Mouse (Mus musculus) ovary, postnatal 36 days (tissue): ENCODE measurements at regions not wholly inside any gene's neighbourhood (a gene's known extent, or its start where the extent isn't known, plus 50 kb on each side); places are given as distances from the start of the nearest gene placed in this dataset.

Source experiments
- DNase-seq: peaks from one replicate; pipeline ENCODE4 v3.0.0; 2022; ENCODE audit warnings: low spot score, mixed read lengths

- no peak for DNase-seq
Observed at GRCm38 (mm10) chr5:42364116-42364515, 296.4 kb downstream of the Gm16223 start.

- DNase-seq = no peak
Observed at GRCm38 (mm10) chr5:42387959-42388358, 320.2 kb downstream of the Gm16223 start.

GRCm38 (mm10) chr5:42396695-42397094, 328.9 kb downstream of the Gm16223 start:
- no peak for DNase-seq

- no peak for DNase-seq
Observed at GRCm38 (mm10) chr5:42409981-42410380, 342.2 kb downstream of the Gm16223 start.

DNA sequence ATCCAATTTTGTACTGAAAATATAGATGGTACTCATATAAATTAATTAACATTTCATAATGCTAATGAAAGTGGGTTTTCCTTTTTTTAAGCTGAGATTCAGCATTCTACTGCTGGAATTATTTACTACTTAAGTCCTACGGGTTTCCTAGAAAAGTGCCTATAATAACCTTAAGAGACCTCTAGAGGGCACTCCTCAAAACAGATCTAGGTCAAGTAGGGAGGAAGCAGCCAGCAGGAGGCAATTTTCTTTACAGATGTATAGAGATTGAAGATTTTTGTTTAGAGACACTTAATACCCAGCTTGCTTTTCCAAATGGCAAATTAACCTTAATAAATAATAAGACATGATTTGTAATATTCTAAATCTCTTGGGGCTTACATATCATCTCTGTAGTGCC, 344.5 kb downstream of the Gm16223 start:
- no peak for DNase-seq

- no peak for DNase-seq
Observed at GRCm38 (mm10) chr5:42425902-42426301, 358.1 kb downstream of the Gm16223 start.

GRCm38 (mm10) chr5:42433147-42433546, 365.4 kb downstream of the Gm16223 start:
- no peak for DNase-seq

DNA sequence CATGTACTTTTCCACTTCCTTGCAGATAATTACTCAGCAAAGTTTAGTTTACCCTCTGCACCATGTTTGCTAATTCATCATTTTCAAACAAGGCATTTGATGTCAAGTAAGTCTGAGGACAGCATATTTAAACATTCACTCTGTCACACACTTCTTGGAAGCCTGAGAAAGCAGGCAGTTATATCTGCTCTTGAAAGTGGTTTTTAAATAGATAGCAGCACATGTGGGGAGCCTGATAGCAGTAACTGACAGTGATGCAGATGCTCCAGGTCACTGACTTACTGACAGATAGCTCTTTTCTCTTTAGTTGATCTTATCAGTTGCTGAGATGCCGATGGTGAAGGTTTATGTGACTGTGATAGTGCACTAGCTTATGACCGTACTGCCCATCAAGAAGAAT, 380.9 kb downstream of the Gm16223 start:
- no peak for DNase-seq

GRCm38 (mm10) chr5:42449581-42449980, 381.8 kb downstream of the Gm16223 start:
- DNase-seq = peak; percentile 3

DNA sequence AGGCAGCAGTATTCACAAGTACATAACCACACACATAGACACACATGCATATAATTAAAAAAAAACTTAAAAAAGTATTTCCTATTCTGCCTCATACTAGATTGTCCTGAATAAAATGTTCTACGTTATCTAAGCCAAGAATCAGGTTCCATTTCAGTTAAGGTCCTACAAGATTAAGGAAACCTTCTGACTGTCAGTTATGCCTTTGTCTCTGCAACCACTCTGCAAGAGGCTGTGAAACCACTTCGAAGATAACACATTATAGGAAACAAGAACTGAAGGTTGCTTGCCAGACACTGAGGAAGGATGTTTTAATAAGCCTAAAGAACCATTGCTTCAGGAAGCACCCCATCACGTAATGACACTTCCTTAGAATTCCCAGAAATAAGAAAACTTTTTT, 385.9 kb downstream of the Gm16223 start:
- DNase-seq = no peak

DNA sequence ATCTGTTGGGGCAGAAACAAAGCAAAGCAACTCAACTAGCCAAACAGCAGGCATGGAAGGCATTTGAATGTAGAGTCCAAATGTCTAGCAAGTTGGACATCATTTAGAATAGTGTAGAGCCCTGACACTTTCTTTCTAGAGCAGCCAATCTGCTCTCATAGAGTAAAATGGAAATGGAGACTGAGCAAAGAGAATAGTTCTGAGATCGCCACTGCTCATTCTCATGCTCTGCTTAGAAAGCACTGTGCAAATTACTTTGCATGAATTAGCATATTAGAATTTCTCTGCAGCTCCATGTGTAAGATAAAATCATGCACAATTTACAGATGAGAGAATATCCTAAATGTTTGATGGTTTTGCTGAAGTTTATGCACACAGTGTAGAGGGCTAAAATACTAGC, 393.4 kb downstream of the Gm16223 start:
- DNase-seq = no peak

- DNase-seq = no peak
Observed at GRCm38 (mm10) chr5:42464814-42465213, 397.1 kb downstream of the Gm16223 start.

GRCm38 (mm10) chr5:42473493-42473892, 405.7 kb downstream of the Gm16223 start:
- no peak for DNase-seq

- DNase-seq = no peak
Observed at GRCm38 (mm10) chr5:42502124-42502801, 434.5 kb downstream of the Gm16223 start.

- no peak for DNase-seq
Observed at GRCm38 (mm10) chr5:42502802-42503136, 435.0 kb downstream of the Gm16223 start.

- no peak for DNase-seq
Observed at GRCm38 (mm10) chr5:42509200-42509599, 441.4 kb downstream of the Gm16223 start.

DNA sequence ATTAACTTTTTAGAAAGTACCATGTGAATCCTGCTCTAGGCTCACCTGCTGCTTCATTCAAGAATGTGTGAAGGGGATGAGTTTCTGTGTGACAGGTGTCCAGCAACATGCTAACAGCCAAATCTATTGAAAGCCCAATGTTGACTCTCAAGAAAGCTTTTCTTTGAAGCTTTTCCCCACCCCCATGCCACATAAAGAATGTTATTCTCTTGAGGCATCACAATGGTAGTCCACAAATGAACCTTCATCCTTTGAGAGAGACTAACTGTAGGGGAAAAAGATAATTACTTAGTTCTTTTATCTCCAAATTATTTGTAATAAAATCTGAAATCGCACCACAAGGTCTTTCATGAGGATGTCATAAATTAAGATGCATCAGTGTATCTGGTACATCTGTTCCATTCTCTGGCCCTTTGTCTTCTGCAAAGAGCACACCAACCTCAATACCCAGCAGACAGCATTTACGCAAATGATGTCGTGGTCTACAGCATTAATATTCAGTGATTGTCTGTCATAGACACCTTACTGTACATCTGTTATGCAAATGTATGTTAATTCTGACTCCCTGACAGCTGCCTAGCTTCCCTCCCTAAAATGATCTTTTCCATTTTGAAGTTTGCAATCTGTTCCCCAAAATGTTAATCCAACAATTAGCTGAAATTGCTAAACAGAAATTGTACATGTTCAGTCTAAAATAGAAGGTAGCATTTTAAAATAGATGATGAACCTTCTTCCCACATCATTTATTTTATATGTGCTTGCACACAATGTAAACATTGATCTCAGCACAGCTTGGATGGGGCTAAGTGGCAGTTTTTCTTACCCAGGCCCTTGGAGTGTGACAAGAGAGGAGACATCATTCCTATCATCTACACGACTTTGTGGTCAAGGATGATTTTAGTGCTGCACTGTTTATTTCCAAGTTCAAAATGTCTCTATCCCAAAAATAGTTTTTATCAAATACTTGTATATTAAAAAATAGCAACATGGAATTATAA, 455.7 kb downstream of the Gm16223 start:
- no peak for DNase-seq

GRCm38 (mm10) chr5:42525431-42525830, 457.7 kb downstream of the Gm16223 start:
- no peak for DNase-seq

- no peak for DNase-seq
Observed at GRCm38 (mm10) chr5:42560537-42560936, 492.8 kb downstream of the Gm16223 start.

GRCm38 (mm10) chr5:42563406-42563805, 495.6 kb downstream of the Gm16223 start:
- no peak for DNase-seq

- DNase-seq = no peak
Observed at GRCm38 (mm10) chr5:42575971-42576370, 508.2 kb downstream of the Gm16223 start.

DNA sequence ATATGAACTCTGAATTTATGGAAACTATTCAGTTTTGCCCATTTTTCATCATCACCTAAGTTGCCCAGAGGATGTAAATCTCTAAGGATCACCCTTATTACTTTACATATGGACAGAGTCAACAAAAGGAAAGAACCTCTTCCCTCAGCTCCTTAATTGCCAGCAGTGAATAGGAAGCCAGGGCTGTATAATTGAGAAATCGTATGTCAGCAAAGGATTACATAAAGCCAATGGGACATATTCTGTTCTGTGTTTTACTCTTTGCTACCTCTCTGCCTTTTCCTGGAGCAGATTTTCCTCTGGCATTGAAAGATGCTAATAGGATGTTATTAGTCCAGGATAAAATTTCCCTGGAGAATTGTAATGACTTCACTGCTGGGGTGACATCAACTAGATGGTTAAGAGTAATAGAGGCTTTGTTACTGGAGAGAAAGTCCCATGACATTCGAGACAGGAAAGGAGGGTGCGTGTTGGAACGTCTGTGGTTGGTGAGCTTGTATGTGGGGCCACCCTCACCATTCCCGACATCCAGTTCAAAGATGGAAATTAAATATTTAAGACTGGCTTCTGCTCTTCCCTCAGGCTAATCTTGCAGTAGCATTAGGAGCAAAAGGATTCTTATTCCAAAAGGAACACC, 510.6 kb downstream of the Gm16223 start:
- no peak for DNase-seq

DNA sequence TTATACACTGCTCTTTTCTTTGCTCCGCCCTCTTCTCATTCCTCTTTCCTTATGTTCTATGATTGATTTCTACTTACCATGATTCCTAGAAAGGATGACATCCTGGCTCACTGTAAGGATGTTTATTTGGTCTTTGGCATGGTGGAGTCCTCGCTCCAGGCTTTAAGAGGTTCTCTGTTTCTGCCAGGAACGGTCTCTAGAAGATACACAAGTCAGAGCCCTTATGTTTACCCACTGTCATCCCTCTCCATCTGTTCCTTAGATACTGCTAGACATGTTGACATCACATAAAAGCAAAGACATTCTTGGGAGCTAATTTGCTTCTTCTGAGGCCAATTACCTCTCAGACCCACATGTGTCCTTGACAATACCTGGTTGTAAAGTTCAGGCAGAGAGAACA, 552.9 kb downstream of the Gm16223 start:
- DNase-seq = no peak
